Mouse (Mus musculus) forebrain, embryonic 11.5 days (tissue): ENCODE measurements around the gene Entpd7. TPM values are rescaled to one million over a fixed set of nuclear protein-coding genes. Genes with fewer than 3 reads are reported as not detected.

Experiments
- ATAC-seq: fragments of 200-750 bp; cut with Nextera tagmentation; replicated peaks from 2 replicates; pipeline ENCODE4 v1.8.0; 2017; ENCODE audit warnings: moderate TSS enrichment; ENCODE audit not compliant: low FRiP score
- DNase-seq: peaks from one replicate; pipeline ENCODE4 v3.0.0-alpha.2; 2017; ENCODE audit warnings: low spot score
- H3K27ac ChIP-seq: fragments of 300-500 bp; sonication (generic); 2 replicates; pipeline ENCODE4 v1.5.1; 2014; ENCODE audit warnings: low read depth, low read length
- H3K27me3 ChIP-seq: fragments of 300-500 bp; sonication (generic); 2 replicates; pipeline ENCODE4 v1.6.1; 2014; ENCODE audit warnings: mild to moderate bottlenecking, low read length, mixed read lengths; ENCODE audit not compliant: control insufficient read depth, insufficient read depth
- H3K36me3 ChIP-seq: fragments of 300-500 bp; sonication (generic); 2 replicates; pipeline ENCODE4 v1.6.1; 2014; ENCODE audit warnings: mild to moderate bottlenecking, low read length, moderate library complexity, mixed read lengths; ENCODE audit not compliant: control insufficient read depth, insufficient read depth
- H3K4me1 ChIP-seq: fragments of 300-500 bp; sonication (generic); replicated peaks from 2 replicates; pipeline ENCODE4 v1.6.1; 2014; ENCODE audit warnings: low read length, mixed read lengths; ENCODE audit not compliant: control insufficient read depth, insufficient read depth
- H3K4me2 ChIP-seq: fragments of 300-500 bp; sonication (generic); 2 replicates; pipeline ENCODE4 v1.6.1; 2014; ENCODE audit warnings: low read depth, mild to moderate bottlenecking, low read length, moderate library complexity, mixed read lengths; ENCODE audit not compliant: severe bottlenecking
- H3K4me3 ChIP-seq: fragments of 300-500 bp; sonication (generic); 2 replicates; pipeline ENCODE4 v1.5.1; 2014; ENCODE audit warnings: low read depth, low read length
- H3K9ac ChIP-seq: fragments of 300-500 bp; sonication (generic); 2 replicates; pipeline ENCODE4 v1.6.1; 2014; ENCODE audit warnings: low read length
- H3K9me3 ChIP-seq: fragments of 300-500 bp; sonication (generic); 2 replicates; pipeline ENCODE4 v1.6.1; 2016; ENCODE audit warnings: low read length, mixed read lengths; ENCODE audit not compliant: control insufficient read depth
- WGBS: fragments of 180-500 bp; shearing (Covaris S2); extraction: QIAGEN DNeasy Blood & Tissue Kit; methylation state at CpG from one replicate; pipeline ENCODE4 v1.1.7; 2014; 5-methylcytosine and 5-hydroxymethylcytosine counted together
- polyA plus RNA-seq: library from polyadenylated mRNA; unstranded; fragments of >200 nt; fragmentation: Nextera tagmentation; extraction: Ambion mirVana; gene quantifications from 2 replicates; pipeline ENCODE4 v1.2.1, GENCODE M21; 2014

Gene Entpd7
- polyA plus RNA-seq, 1 experiment from 2014 or later: 11.8 TPM

DNA sequence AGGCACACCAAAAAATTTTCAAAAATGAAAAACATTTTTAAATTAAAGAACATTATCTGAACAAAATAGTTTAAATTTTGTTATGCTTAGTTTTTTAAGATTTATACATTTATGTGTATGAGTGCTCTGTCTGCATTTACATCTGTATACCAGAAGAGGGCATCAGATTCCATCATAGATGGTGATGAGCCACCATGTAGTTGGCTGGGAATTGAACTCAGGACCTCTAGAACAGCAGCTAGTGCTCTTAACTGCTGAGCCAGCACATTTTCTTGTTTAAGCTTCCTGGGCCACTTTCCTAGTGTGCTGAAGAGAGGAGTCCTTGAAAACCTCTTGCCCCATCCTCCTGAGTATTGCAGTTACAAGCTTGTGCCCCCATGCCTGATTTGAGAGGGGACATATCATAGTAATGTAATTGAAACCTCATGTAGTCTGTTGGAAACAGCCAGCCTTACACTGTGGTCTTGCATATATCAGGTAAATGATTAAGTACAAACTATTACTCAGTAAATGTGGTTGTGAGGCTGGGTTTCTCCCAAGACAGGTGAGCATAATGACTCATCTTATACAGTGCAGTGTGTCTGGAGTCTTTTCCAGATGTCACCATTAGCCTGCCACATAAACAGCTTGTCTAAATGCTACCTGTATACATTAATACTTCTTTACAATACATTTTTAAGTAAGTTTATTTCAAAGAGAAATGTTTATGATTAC, 72.2 kb downstream of the Entpd7 start:
- no peaks in the 10 kb centered on the region for H3K36me3 ChIP-seq
- no peak overlapping the region for H3K9ac ChIP-seq
- no peak overlapping the region for H3K4me3 ChIP-seq
- H3K9me3 ChIP-seq: no peaks in the 10 kb centered on the region
- no peak overlapping the region for H3K4me2 ChIP-seq
- no peak overlapping the region for H3K27ac ChIP-seq
- DNase-seq: no peak
- ATAC-seq: no peak
- no peaks in the 10 kb centered on the region for H3K4me1 ChIP-seq
- no peaks in the 10 kb centered on the region for H3K27me3 ChIP-seq

DNA sequence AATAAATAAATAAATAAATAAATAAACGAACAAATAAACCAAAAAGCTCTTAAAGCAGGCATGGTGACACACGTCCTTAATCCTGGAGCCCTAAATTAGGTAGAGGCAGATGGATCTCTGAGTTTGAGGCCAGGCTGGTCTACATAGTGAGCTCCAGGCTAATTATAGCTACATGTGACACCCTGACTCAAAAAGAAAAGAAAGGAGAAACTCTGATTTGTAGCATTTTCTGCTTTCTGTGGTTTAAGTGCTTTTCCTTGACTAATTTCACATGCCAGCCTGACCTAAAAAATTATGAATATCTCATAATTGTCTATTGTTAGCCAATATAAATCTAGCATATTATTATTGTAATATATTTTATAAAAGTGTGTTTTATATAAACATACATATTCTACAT, 72.9 kb downstream of the Entpd7 start:
- Histone ChIP-seq H3K9ac (no peak overlapping the region), H3K36me3 (no peaks in the 10 kb centered on the region), H3K4me3 (no peak overlapping the region), H3K4me2 (no peak overlapping the region), H3K27me3 (no peaks in the 10 kb centered on the region), H3K27ac (no peak overlapping the region), H3K4me1 (no peaks in the 10 kb centered on the region), H3K9me3 (no peaks in the 10 kb centered on the region)
- ATAC-seq (no peak), DNase-seq (no peak)
- WGBS: 80% methylated on average over 2 of the region's 2 CpGs

DNA sequence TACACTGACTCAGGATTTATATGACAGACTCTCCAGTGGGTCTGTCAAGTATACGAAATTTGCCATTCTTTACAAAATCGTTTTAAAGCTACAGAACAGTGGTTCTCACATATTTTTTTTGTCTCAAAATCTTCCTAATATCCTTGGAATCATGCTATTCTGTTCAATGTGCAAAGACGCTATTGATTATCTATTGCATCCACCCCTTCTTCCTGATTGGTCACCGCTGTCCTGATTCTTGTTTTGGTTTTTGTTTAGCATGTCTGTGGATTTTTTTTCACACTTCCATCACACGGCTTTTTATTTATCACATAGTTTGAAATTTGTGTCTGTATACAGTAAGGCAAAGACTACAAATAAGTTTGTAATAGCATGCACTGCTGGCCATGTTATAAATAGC, 77.0 kb downstream of the Entpd7 start:
- ATAC-seq (no peak), DNase-seq (no peak)
- H3K4me1 ChIP-seq: no peaks in the 10 kb centered on the region
- no peaks in the 10 kb centered on the region for H3K9me3 ChIP-seq
- no peak overlapping the region for H3K4me3 ChIP-seq
- H3K4me2 ChIP-seq: no peak overlapping the region
- no peaks in the 10 kb centered on the region for H3K27me3 ChIP-seq
- WGBS: 89% methylated on average over 5 of the region's 5 CpGs
- H3K36me3 ChIP-seq: no peaks in the 10 kb centered on the region
- H3K9ac ChIP-seq: no peak overlapping the region
- H3K27ac ChIP-seq: no peak overlapping the region

DNA sequence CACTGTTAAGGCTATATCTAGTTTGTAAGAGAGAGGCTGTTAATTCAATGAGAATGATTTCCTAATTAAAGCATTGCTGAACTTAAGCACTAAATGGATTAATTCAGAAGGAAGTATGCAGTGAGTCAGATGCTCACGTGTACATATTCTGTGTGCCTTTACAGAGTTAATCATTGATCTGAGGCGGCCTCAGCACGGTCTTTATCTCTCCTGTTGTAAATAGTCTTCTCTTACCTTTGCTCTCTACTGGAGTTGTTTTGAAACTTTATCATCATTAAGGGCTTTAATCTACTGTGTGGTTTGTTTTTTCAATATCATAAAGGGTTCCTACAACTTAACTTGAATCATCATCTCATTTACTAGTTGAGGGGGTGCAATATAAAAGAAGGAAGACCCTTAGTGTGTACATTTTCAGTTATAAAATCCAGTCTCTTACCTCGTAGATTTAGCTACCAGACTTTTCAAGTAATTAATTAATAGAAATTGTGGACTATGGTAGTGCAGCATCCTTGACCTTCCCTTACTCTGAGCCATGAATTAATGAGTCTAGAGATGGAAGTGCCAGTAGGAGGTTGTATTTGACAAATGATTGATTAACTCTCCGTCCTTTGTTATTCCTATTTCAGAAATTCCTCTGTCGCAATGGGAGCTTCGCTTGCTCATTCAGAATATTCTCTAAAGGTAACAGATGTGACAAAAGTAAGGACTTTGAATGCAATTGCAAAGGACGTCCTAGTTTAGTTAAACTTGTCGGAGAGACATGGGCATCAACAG, 78.3 kb downstream of the Entpd7 start:
- no peak for DNase-seq
- no peak overlapping the region for H3K4me2 ChIP-seq
- H3K4me1 ChIP-seq: no peaks in the 10 kb centered on the region
- no peaks in the 10 kb centered on the region for H3K9me3 ChIP-seq
- no peak overlapping the region for H3K4me3 ChIP-seq
- no peaks in the 10 kb centered on the region for H3K27me3 ChIP-seq
- no peak overlapping the region for H3K9ac ChIP-seq
- WGBS: 85% methylated on average over 9 of the region's 9 CpGs
- no peaks in the 10 kb centered on the region for H3K36me3 ChIP-seq
- no peak for ATAC-seq
- H3K27ac ChIP-seq: no peak overlapping the region

DNA sequence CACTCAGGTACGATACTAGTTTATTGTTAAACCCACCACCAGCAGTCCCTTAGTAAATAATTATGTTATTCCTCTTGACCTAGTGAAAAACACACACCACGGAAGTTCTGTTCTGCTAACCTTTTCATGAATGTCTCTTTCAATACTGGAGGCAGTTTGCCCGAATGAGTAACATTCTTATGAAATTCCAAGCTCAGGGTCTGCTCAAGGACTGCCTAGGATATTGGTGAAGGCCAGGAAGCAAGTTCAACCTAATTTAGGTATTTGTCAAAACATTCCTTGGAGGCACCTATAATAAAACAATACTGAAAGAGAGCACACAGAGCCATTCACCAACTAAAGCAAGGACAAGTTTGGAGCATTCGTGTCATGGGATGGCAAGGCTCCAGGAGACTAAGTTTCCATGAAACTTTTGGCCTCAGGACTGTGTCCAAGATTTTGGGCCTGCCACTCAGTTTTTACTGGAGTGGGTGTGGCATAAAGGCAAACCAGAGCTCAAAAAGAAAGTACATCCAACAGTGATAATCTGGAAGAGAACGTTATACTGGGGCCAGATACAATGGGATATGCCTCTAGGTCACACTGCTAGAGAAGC, 80.0 kb downstream of the Entpd7 start:
- no peaks in the 10 kb centered on the region for H3K27me3 ChIP-seq
- H3K4me3 ChIP-seq: no peak overlapping the region
- H3K27ac ChIP-seq: no peak overlapping the region
- no peak overlapping the region for H3K4me2 ChIP-seq
- ATAC-seq (no peak), DNase-seq (no peak)
- no peaks in the 10 kb centered on the region for H3K36me3 ChIP-seq
- no peaks in the 10 kb centered on the region for H3K9me3 ChIP-seq
- 83% methylated on average over 5 of the region's 5 CpGs for WGBS
- H3K4me1 ChIP-seq: no peaks in the 10 kb centered on the region
- no peak overlapping the region for H3K9ac ChIP-seq

DNA sequence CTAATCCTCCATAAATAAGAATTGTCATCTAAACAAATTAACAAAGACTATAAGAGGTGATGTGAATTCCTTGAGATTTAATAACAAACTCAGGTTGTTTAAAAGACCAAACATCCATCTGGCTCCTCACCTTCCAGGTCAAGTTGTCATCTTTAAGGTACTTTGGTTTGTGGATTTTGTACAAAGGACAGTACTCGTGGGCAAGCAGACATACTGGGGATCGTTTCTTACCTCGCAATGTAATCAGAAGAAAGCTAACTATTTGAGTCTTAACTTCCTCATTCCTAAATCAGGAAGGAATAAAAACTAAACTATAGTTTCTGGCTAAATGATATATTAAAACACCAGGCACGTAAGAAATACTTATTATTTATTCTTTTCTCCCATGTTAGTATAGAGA, 81.1 kb downstream of the Entpd7 start:
- Histone ChIP-seq H3K9me3 (no peaks in the 10 kb centered on the region), H3K27ac (no peak overlapping the region), H3K4me1 (no peaks in the 10 kb centered on the region), H3K27me3 (no peaks in the 10 kb centered on the region), H3K36me3 (no peaks in the 10 kb centered on the region), H3K4me2 (no peak overlapping the region), H3K9ac (no peak overlapping the region), H3K4me3 (no peak overlapping the region)
- ATAC-seq (no peak), DNase-seq (no peak)
- WGBS: 90% methylated on average over 4 of the region's 4 CpGs

DNA sequence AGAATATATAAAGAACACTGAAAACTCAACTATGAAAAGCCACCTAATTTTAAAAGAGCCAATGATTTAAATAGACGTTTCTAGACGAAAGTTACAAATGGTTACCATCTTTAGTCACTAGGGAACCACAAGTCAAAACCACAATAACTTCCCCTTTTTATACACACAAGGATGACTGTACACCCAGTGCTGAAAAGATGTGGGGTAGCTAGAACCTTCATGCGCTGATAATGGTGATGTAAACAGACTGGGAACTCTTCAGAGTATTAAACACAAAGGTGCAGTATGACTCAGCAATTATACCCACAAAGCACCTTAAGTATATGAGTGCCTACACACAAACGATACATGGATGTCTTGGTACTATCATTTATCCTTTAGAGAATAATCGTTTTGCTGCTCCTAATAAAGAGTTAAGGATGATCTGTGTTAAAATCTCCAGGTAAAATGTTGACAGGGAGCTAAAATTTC, 82.1 kb downstream of the Entpd7 start:
- no peak overlapping the region for H3K4me2 ChIP-seq
- 91% methylated on average over 5 of the region's 5 CpGs for WGBS
- no peaks in the 10 kb centered on the region for H3K4me1 ChIP-seq
- H3K9me3 ChIP-seq: no peaks in the 10 kb centered on the region
- no peak for ATAC-seq
- no peak overlapping the region for H3K27ac ChIP-seq
- H3K36me3 ChIP-seq: no peaks in the 10 kb centered on the region
- H3K9ac ChIP-seq: no peak overlapping the region
- no peak for DNase-seq
- no peaks in the 10 kb centered on the region for H3K27me3 ChIP-seq
- no peak overlapping the region for H3K4me3 ChIP-seq

DNA sequence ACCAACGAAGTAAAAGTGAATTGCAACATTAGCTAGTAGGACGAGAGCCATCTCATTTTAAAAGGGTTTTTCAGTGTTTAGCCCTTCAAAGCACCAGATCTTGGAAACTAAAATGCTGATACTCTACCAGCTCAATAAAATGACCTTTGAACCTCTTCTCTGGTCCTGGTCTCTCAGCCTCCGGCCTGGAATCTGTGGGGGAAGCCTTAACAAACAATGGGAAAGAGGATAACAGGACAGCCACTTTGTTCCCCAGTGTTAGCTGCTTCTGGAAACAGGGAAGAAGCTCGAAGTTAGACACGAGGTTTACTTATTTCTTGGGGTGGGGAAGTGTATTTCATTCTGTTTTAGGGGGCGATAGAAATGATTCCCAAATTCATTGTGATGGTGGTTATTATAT, 82.8 kb downstream of the Entpd7 start:
- no peak overlapping the region for H3K4me3 ChIP-seq
- DNase-seq (no peak), ATAC-seq (no peak)
- no peaks in the 10 kb centered on the region for H3K27me3 ChIP-seq
- no peaks in the 10 kb centered on the region for H3K36me3 ChIP-seq
- no peak overlapping the region for H3K9ac ChIP-seq
- H3K4me2 ChIP-seq: no peak overlapping the region
- H3K4me1 ChIP-seq: no peaks in the 10 kb centered on the region
- no peak overlapping the region for H3K27ac ChIP-seq
- 59% methylated on average over 6 of the region's 6 CpGs for WGBS
- no peaks in the 10 kb centered on the region for H3K9me3 ChIP-seq
